Mouse (Mus musculus) A20 (cell line): ENCODE measurements around the gene Pik3r2.
A peak's percentile ranks its signal among the peaks of the same experiment; 100 is the strongest.
"Not testable (repeated sequence)": the region's sequence is repeated elsewhere in the genome, so short reads cannot be mapped to it uniquely, and the experiment has no call there.

ENCODE experiments used
- DNase-seq: peaks from one replicate; pipeline ENCODE4 v3.0.0-alpha.2; 2011; ENCODE audit warnings: low read depth, low spot score

Pik3r2 gene

DNA sequence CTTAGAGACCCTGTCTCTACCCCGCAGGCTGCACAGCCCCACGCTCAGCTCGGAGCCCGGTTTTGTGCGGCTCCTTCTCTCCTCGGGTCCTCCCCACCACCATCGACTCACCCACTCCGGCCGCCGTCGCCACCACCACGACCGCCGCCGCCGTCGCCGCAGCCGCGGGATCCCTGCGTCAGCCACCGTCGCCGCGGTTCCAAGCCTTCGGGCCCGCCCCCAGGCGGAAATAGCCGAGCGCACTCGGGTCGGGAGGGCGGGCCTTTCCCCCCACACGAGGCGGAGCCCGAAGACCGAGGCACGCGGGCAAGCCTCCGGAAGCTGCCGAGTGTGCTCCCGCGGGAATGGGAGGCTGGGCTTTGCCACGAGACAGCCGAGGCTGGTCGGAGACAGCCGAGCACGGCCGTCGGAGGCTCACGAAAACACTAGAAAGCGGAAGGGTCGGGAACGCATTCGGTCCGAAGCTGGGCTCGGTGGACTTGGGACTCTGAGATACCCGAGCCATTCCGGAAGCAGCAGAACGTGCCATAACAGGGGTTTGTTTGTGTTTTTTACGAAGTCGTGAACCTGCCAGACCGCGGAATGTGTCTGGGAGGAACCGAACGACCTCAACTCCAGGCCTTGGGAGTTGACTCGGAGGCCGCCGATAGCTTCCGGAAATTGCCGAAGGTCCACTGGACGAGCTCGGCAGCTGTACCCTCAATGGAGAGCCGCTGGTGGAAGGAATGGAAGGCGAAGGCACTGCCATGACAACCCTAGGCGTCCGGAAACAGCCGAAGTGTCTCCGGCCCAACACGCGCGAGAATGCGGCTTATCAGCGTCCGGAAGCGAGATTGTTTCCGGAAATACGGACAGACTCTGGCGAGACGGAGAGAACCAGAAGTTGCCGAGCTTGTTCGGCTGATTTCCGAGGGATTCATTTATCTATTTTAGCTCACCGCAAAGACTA, at the start of gene Pik3r2:
Gene Pik3r2 (minus strand): TSS at position 218 of the 949 bp plus-strand sequence.
- peak; percentile 96 for DNase-seq

DNA sequence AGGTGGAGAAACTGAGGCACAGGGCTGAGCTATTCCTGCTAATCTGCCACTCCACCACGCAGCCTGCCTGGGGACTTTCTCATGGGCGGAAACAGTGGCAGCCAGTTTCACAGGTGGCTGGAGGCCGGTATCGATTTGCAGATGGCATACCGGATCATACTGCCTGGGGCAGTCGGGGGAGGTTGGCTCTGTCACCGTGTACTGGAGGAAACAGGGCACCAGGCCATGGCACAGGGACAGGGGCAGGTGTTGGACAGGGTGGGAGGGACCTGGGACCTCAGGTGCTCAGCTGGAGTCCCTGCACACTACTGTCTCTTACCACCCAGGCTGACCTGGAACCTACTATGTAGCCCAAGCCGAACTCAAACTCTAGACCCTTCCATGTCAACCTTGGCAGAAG, 49.3 kb upstream of the Pik3r2 start:
- DNase-seq = no peak

DNA sequence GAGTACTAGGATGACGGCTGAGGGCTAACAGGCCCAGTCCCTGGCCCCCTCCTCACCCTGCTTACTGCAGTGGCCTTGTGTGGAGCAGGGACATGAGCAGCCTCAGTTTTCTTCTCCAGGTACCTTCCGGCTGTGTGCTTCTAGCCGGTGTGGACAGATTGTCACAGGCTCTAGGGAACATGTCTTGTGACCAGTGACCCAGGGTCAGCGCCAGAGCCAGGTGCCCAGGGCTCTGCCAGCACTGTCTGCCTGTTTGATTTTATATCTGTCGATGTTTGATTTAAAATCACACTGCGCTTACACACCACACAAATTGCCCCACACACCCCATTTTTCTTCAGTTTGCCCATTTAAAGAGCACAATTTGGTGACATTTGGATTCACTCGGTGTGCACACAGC, 47.3 kb upstream of the Pik3r2 start:
- no peak for DNase-seq

DNA sequence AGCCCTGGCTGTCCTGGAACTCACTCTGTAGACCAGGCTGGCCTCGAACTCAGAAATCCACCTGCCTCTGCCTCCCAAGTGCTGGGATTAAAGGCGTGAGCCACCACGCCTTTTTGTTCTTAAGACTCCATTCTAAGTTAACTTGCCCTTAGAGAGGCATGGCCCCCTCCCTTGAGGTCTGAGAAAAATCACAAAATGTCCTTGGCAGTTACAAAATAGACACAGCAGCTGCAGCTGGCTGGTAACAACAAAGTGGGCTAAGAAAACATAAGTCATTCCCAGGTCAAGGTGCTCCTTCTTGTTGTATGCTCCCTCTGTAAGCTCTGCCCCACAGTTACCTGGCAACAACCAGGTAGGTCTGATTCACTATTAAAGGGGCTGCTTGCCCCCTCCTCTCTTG, 46.1 kb upstream of the Pik3r2 start:
- DNase-seq = not testable (repeated sequence)

- DNase-seq = no peak
Measured at GRCm38 (mm10) chr8:70821992-70822391, 45.5 kb upstream of the Pik3r2 start.

GRCm38 (mm10) chr8:70821399-70821962, 45.0 kb upstream of the Pik3r2 start:
- DNase-seq = peak; percentile 76

DNA sequence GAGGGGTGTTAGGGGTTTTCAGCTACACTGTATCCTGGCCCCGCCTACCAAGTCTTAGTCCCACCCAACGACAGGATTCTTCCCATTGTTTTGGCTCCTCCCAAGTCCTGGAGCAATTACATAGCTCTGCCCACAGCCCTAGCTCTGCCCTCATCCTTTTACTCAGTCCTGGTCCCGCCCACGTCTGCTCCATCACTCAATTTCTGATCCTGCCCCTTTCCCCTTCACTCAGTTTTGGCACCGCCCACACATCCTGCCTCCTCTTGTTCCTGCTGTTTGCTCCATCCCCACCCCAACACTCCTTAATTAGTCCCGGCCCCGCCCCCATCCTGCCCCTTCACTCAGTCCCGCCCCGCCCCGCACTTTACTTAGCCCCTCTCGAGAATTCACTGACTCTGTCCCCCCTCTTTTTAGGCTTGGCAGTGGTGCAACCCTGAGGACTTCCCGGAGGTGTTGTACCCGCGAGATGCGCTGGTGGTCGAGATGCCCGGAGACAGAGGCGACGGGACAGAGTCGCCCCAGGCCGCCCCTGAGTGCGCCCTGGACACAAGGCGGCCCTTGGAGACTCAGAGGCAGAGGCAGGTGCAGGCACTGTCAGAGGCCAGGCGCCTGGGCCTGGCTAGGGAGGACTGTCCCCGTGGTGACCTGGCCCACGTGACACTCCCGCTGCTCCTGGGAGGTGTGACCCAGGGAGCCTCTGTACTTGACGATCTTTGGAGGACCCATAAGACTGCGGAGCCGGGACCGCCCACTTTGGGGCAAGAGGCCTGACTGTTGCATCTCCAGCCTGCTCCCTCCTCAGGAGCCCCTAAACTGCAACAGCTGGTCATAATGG, 43.8 kb upstream of the Pik3r2 start:
- DNase-seq = no peak

GRCm38 (mm10) chr8:70816679-70817078, 40.2 kb upstream of the Pik3r2 start:
- DNase-seq = no peak

GRCm38 (mm10) chr8:70812885-70813284, 36.4 kb upstream of the Pik3r2 start:
- DNase-seq = no peak

DNA sequence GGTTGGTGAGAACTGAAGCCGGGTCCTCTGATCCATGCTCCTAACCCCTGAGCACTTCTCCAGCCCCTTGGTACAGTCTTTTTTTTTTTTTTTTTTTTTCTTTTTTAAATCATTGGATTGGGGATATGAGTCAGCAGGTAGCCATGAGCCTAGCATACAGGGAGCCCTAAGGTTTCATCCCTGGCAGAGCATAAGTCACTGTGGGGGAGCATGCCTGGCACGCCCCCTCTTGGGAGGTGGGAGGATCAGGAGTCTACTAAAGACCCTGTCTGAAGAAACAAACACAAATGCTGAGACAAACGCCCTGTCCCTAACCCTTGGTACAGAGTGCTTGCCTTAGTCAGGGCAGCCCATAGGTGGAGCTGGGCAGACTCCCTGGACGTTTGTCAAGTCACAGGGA, 35.5 kb upstream of the Pik3r2 start:
- no peak for DNase-seq

- no peak for DNase-seq
Measured at GRCm38 (mm10) chr8:70810962-70811680, 34.6 kb upstream of the Pik3r2 start.

DNA sequence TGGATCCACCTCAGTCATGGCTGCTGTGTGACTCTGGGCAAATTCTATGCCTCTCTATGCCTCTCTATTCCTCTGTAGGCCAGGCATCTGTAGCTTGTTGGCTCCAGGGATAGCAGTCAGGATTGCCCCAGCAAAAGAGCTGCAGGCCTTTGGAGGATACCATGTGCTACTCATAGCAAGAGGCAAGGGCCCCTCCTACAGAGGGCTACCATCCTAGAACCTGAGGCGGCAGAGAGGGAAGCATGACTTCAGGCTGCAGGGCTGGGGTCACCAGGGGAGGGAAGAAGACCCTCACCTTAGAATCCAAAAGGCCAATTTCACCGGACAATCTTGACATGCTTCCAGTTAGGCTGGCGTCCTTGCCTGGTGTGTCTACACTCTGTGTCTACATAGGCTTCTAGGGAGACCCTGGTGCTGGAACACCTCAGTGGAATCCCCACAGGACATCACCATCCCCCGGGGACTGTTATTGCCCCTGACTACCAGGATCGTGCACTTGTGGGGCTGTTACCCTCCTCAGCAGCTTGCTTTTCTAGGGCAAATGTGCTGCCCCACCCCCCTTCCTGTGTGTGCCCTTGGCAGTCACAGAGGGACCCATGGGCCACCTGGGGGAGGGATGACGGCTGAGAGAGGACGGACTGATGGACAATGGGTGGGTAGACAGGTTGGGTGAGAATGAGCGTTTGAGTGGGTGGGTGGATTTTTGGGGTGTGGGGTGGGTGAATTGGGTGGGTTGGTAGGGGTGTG, 32.6 kb upstream of the Pik3r2 start:
- no peak for DNase-seq

DNA sequence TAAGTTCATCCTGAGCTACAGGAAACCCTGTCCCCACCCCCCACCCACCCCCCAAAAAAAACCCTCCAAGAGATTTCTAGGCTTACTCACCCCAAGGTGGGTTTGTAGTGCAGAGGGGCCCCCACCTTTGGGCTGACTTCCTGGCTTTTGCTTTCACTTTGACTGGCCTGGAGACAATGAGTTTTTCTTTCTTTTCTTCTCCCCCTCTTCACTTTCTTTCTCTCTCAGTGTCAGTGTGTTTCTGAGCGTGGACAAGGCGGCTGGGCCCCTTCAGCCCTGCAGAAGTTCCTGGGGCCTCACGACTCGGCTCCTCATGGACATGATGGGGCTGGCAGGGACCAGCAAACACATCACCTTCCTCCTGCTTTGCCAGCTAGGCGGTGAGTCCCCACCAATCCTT, 31.7 kb upstream of the Pik3r2 start, which contains the start of gene Il12rb1:
Gene Il12rb1 (plus strand): TSS at position 211 of the 400 bp plus-strand sequence.
- peak; percentile 43 for DNase-seq

GRCm38 (mm10) chr8:70807304-70807703, 30.8 kb upstream of the Pik3r2 start:
- no peak for DNase-seq

- no peak for DNase-seq
Measured at GRCm38 (mm10) chr8:70806541-70806940, 30.0 kb upstream of the Pik3r2 start.

GRCm38 (mm10) chr8:70804481-70805206, 28.1 kb upstream of the Pik3r2 start, which contains the start of gene Mast3:
Gene Mast3 (minus strand): TSS chr8:70805054.
- peak; percentile 93 for DNase-seq

DNA sequence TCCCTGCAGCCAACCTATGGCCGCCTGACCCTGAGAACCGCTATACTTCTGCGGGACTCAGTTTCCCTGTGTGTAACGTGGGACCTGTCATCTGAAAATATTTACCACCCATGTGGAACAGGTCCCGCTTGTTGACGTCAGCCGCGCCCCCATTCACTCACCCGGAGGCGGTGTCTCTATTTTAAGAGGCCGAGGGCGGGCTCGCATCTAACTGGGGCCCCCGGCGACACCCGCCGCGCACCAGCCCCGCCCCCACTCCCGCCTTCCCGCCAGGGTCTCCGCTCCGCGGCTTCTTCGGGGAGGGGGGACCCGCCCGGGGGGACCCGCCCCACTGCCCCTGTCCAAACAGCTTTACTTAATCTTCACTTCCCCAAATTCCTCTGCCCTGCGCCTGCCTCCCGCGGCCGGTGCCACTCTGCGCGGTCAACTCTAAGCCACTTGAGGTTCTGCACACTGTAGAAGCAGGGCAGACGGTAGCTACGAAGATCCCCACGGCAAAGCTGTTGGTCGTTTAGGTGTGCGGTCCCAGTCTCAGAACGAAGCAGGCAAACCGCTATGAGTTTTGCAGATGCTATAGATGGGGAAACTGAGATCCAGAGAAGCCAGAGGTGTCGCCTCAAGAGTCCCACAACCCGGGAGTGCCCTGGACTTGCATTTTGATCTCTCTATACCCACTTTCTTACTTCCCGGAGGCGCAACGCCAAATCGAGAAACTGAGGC, 27.4 kb upstream of the Pik3r2 start:
- peak; percentile 91 for DNase-seq

DNA sequence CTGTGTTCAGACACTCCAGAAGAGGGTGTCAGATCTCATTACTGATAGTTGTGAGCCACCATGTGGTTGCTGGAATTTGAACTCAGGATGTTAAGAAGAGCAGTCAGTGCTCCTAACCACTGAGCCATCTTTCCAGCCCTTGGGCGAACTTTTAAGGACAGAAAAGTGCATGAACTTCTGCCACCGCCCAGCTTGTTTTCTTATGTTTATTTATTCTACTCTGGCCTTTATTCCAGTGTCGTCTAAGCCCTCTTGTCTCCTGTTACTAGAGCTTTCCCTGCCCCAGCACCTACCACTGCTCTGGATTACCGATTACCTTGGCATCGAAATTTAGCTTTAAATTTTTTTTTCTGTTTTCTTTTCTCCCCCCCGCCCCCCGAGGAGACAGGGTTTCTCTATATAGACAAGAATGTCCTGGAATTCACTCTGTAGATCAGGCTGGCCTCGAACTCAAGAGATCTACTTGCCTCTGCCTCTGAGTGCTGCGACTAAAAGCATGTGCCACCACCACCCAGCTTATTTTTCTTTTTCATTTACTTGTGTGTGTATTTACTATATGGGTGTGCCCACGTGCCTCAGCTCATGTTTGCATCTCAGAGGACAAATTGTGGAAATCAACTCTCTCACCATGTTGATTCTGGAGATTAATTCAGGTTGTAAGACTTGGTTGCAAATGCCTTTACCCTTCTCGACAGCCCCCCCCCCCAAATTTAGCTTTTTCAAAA, 26.4 kb upstream of the Pik3r2 start:
- no peak for DNase-seq

GRCm38 (mm10) chr8:70801830-70802229, 25.3 kb upstream of the Pik3r2 start:
- DNase-seq = no peak
